Mouse (Mus musculus) stomach, postnatal 0 days (tissue): ENCODE measurements around the gene Dusp15.

Source experiments
- CTCF ChIP-seq: IDR thresholded peaks from 2 replicates; pipeline ENCODE4 v1.5.1; 2016; ENCODE audit warnings: antibody characterized with exemption, low read depth, mild to moderate bottlenecking, moderate library complexity
- EP300 ChIP-seq: optimal IDR thresholded peaks from 2 replicates; pipeline ENCODE3; 2016; ENCODE audit warnings: antibody characterized with exemption

GRCm38 (mm10) chr2:152933614-152934013, 17.9 kb downstream of the Dusp15 start:
- TF ChIP-seq CTCF (peak; percentile 78), EP300 (no peak)
